Mouse (Mus musculus) MEL (cell line): ENCODE measurements around the gene Zfp74.

Source experiments
- CTCF ChIP-seq, 3 experiments: IDR thresholded peaks in 2 of 3; conservative IDR thresholded peaks in 1 of 3; 2 replicates each; pipeline ENCODE4 v1.5.1; 2011 to 2012; ENCODE audit warnings: low read length in 3 of 3, low read depth in 2 of 3, mild to moderate bottlenecking in 2 of 3, improper control_type of control experiment in 1 of 3, inconsistent platforms in 1 of 3, mixed read lengths in 1 of 3, moderate library complexity in 1 of 3; ENCODE audit not compliant: control insufficient read depth in 1 of 3, insufficient read depth in 1 of 3, poor library complexity in 1 of 3, severe bottlenecking in 1 of 3
- MAFK ChIP-seq: IDR thresholded peaks from 2 replicates; pipeline ENCODE4 v1.6.1; 2011; ENCODE audit warnings: low read depth, mild to moderate bottlenecking, low read length, improper control_type of control experiment, borderline replicate concordance
- MYC ChIP-seq: IDR thresholded peaks from 2 replicates; pipeline ENCODE4 v1.6.1; 2011; ENCODE audit warnings: low read depth, mild to moderate bottlenecking, low read length, improper control_type of control experiment, moderate library complexity
- TAL1 ChIP-seq: IDR thresholded peaks from 2 replicates; pipeline ENCODE4 v1.6.1; 2012; ENCODE audit warnings: mild to moderate bottlenecking, inconsistent platforms, low read length, moderate library complexity, mixed read lengths

- TF ChIP-seq MAFK (no peak), CTCF (IDR thresholded peaks at IDR 0.05 in 2 of 3, conservative IDR thresholded peaks at IDR 0.05 in 1 of 3; ENCODE audit: control insufficient read depth in 1 of 3, insufficient read depth in 1 of 3, low read depth in 2 of 3, low read length in 3 of 3, poor library complexity in 1 of 3, severe bottlenecking in 1 of 3) (no peak), MYC (no peak; the same call in 1 of the 2 replicates), TAL1 (no peak)
Observed at GRCm38 (mm10) chr7:29906682-29907058, 47.2 kb downstream of the Zfp74 start.
